Mouse (Mus musculus) MEL (cell line): ENCODE data around the gene Ankrd35. TPM values are rescaled to one million over a fixed set of nuclear protein-coding genes. Genes with fewer than 3 reads are reported as not detected.
"Not testable (repeated sequence)": the region's sequence is repeated elsewhere in the genome, so short reads cannot be mapped to it uniquely, and the experiment has no call there.

ENCODE experiments used
- DNase-seq: peaks from one replicate; pipeline ENCODE4 v3.0.0; 2011; ENCODE audit warnings: low read depth, low spot score
- H3K27ac ChIP-seq: 2 replicates; pipeline ENCODE4 v1.5.1; 2012; ENCODE audit warnings: low read depth, mild to moderate bottlenecking, control low read depth, low read length, moderate library complexity; ENCODE audit not compliant: control insufficient read depth
- H3K27me3 ChIP-seq, 2 experiments: fragments of 150-350 bp in 1 of 2; sonication (generic) in 1 of 2; 2 replicates each; pipeline ENCODE4 v1.6.1; 2012; ENCODE audit warnings: low read length in 2 of 2, mild to moderate bottlenecking in 2 of 2, improper control_type of control experiment in 1 of 2, moderate library complexity in 1 of 2; ENCODE audit not compliant: insufficient read depth in 2 of 2, control insufficient read depth in 1 of 2
- H3K36me3 ChIP-seq, 2 experiments: 2 replicates each; pipeline ENCODE4 v1.6.1; 2012 to 2014; ENCODE audit warnings: low read length in 2 of 2, improper control_type of control experiment in 1 of 2, inconsistent platforms in 1 of 2, mild to moderate bottlenecking in 1 of 2; ENCODE audit not compliant: insufficient read depth in 2 of 2, control insufficient read depth in 1 of 2
- H3K4me1 ChIP-seq, 2 experiments: fragments of 150-350 bp in 1 of 2; sonication (generic) in 1 of 2; 2 replicates each; pipeline ENCODE4 v1.6.1; 2012; ENCODE audit warnings: low read length in 2 of 2, improper control_type of control experiment in 1 of 2, mild to moderate bottlenecking in 1 of 2; ENCODE audit not compliant: insufficient read depth in 2 of 2, control insufficient read depth in 1 of 2
- H3K4me3 ChIP-seq, 2 experiments: fragments of 150-350 bp in 1 of 2; sonication (generic) in 1 of 2; 2 replicates each; pipeline ENCODE4 v1.5.1; 2012; ENCODE audit warnings: low read depth in 2 of 2, low read length in 2 of 2, mild to moderate bottlenecking in 2 of 2, moderate library complexity in 2 of 2, control low read depth in 1 of 2, improper control_type of control experiment in 1 of 2; ENCODE audit not compliant: control insufficient read depth in 1 of 2, insufficient read depth in 1 of 2
- H3K79me2 ChIP-seq: 2 replicates; pipeline ENCODE4 v1.6.1; 2012; ENCODE audit warnings: mild to moderate bottlenecking, low read length, moderate library complexity; ENCODE audit not compliant: control insufficient read depth, poor library complexity, insufficient read depth
- H3K9ac ChIP-seq: 2 replicates; pipeline ENCODE4 v1.6.1; 2012; ENCODE audit warnings: low read depth, mild to moderate bottlenecking, control low read depth, low read length, moderate library complexity; ENCODE audit not compliant: control insufficient read depth, poor library complexity, severe bottlenecking
- H3K9me3 ChIP-seq: fragments of 150-350 bp; sonication (generic); replicated peaks from 2 replicates; pipeline ENCODE4 v1.6.1; 2012; ENCODE audit warnings: mild to moderate bottlenecking, low read length, improper control_type of control experiment, moderate library complexity; ENCODE audit not compliant: insufficient read depth
- CTCF ChIP-seq, 3 experiments: IDR thresholded peaks in 2 of 3; conservative IDR thresholded peaks in 1 of 3; 2 replicates each; pipeline ENCODE4 v1.5.1; 2011 to 2012; ENCODE audit warnings: low read length in 3 of 3, low read depth in 2 of 3, mild to moderate bottlenecking in 2 of 3, improper control_type of control experiment in 1 of 3, inconsistent platforms in 1 of 3, mixed read lengths in 1 of 3, moderate library complexity in 1 of 3; ENCODE audit not compliant: control insufficient read depth in 1 of 3, insufficient read depth in 1 of 3, poor library complexity in 1 of 3, severe bottlenecking in 1 of 3
- ELF1 ChIP-seq: IDR thresholded peaks from 2 replicates; pipeline ENCODE4 v1.6.1; 2014; ENCODE audit warnings: low read depth, mild to moderate bottlenecking, inconsistent platforms, low read length, improper control_type of control experiment, moderate library complexity
- JUND ChIP-seq: IDR thresholded peaks from 2 replicates; pipeline ENCODE4 v1.6.1; 2011; ENCODE audit warnings: low read depth, mild to moderate bottlenecking, improper control_type of control experiment, low read length
- KAT2A ChIP-seq: conservative IDR thresholded peaks from 2 replicates; pipeline ENCODE4 v1.6.1; 2012; ENCODE audit warnings: low read depth, low read length, improper control_type of control experiment, inconsistent platforms
- MAX ChIP-seq: IDR thresholded peaks from 2 replicates; pipeline ENCODE4 v1.6.1; 2011; ENCODE audit warnings: low read length, improper control_type of control experiment
- MAZ ChIP-seq: IDR thresholded peaks from 2 replicates; pipeline ENCODE4 v1.6.1; 2012; ENCODE audit warnings: low read depth, mild to moderate bottlenecking, inconsistent platforms, low read length, improper control_type of control experiment
- MXI1 ChIP-seq: IDR thresholded peaks from 2 replicates; pipeline ENCODE4 v1.6.1; 2011; ENCODE audit warnings: mild to moderate bottlenecking, low read depth, low read length, improper control_type of control experiment
- MYB ChIP-seq: IDR thresholded peaks from 2 replicates; pipeline ENCODE4 v1.6.1; 2011; ENCODE audit warnings: mild to moderate bottlenecking, low read depth, low read length, improper control_type of control experiment
- MYC ChIP-seq: IDR thresholded peaks from 2 replicates; pipeline ENCODE4 v1.6.1; 2011; ENCODE audit warnings: low read depth, mild to moderate bottlenecking, low read length, improper control_type of control experiment, moderate library complexity
- NELFE ChIP-seq: IDR thresholded peaks from 2 replicates; pipeline ENCODE4 v1.6.1; 2011; ENCODE audit warnings: low read depth, low read length, improper control_type of control experiment
- POLR2A ChIP-seq, 2 experiments: IDR thresholded peaks; 2 replicates each; pipeline ENCODE4 v1.6.1; 2011 to 2012; ENCODE audit warnings: low read length in 2 of 2, mild to moderate bottlenecking in 2 of 2, control low read depth in 1 of 2, improper control_type of control experiment in 1 of 2, low read depth in 1 of 2, moderate library complexity in 1 of 2; ENCODE audit not compliant: control insufficient read depth in 1 of 2, insufficient read depth in 1 of 2, poor library complexity in 1 of 2
- RAD21 ChIP-seq: IDR thresholded peaks from 2 replicates; pipeline ENCODE4 v1.6.1; 2011; ENCODE audit warnings: mild to moderate bottlenecking, low read depth, low read length, improper control_type of control experiment
- SMC3 ChIP-seq: IDR thresholded peaks from 2 replicates; pipeline ENCODE4 v1.6.1; 2011; ENCODE audit warnings: low read depth, low read length, improper control_type of control experiment
- TAL1 ChIP-seq: IDR thresholded peaks from 2 replicates; pipeline ENCODE4 v1.6.1; 2012; ENCODE audit warnings: mild to moderate bottlenecking, inconsistent platforms, low read length, moderate library complexity, mixed read lengths
- USF2 ChIP-seq, 2 experiments: IDR thresholded peaks; 2 replicates each; pipeline ENCODE4 v1.6.1; 2011 to 2012; ENCODE audit warnings: improper control_type of control experiment in 2 of 2, low read length in 2 of 2, borderline replicate concordance in 1 of 2, inconsistent platforms in 1 of 2, low read depth in 1 of 2, mild to moderate bottlenecking in 1 of 2; ENCODE audit not compliant: insufficient read depth in 1 of 2
- ZKSCAN1 ChIP-seq: IDR thresholded peaks from 2 replicates; pipeline ENCODE4 v1.6.1; 2012; ENCODE audit warnings: low read depth, mild to moderate bottlenecking, inconsistent platforms, low read length, improper control_type of control experiment, moderate library complexity
- polyA plus RNA-seq, 2 experiments: library from polyadenylated mRNA; stranded (reverse) in 1 of 2; unstranded in 1 of 2; fragments of >175 nt in 1 of 2; fragments of >200 nt in 1 of 2; gene quantifications; 2 replicates each; pipeline versions ENCODE4 v1.2.1 to v1.2.4; 2012; ENCODE audit warnings: low replicate concordance in 2 of 2, low read depth in 1 of 2; ENCODE audit not compliant: insufficient read length in 2 of 2, insufficient read depth in 1 of 2, missing spikeins in 1 of 2
- total RNA-seq: library from RNA; depleted of rRNA; stranded (reverse); fragments of 300-350 nt; gene quantifications from 2 replicates; pipeline ENCODE4 v1.2.3, GENCODE M21; 2012

Ankrd35 gene
- total and polyA plus RNA-seq, 3 experiments: 0.62 to 0.77 TPM; not detected in 1

DNA sequence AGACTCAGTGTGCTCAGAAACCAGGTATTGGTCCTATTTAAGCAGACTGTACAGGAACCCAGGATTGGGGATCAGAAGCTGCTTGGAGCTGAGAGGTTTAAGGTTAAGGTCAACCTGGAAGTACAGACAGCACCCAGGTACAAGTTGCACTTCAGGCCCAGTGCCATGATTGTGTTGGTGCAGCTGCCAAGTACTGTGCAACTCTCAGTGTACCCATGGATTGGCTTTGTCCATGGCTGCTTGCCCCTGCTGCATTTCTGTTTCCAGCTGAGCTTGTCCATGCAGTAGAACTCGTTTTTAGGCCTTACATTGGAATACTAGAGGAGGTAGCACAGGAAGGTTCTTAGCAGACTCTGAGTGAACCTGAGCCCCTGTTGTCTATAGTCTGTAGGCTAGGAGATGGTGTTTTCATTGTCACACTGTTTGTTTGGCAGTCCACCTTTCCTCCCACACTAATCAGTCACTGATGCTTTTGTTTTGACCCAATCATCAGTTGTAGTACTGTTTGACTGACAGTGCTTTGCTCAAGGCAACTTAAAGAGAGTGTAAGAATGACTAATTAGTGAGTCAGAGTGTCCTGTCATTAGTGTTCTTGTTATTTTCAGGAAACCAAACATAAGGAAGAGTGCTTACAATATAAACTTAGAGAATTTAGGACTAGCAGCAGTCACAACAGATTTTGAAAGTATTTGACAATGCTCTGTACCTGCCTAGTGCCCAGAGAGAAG is 67.2 kb downstream of the Ankrd35 start:
- Histone ChIP-seq H3K4me3 (no peak overlapping the region), H3K9me3 (no peaks in the 10 kb centered on the region), H3K4me1 (peaks cover 6 to 8% of the 10 kb centered on the region in 2 experiments; a peak in 2 of 4 replicates), H3K36me3 (peaks cover 0 to 15% of the 10 kb centered on the region in 2 experiments; a peak in 3 of 4 replicates), H3K79me2 (peaks cover 28% of the 10 kb centered on the region), H3K9ac (no peak overlapping the region), H3K27ac (no peak overlapping the region), H3K27me3 (no peaks in the 10 kb centered on the region)
- DNase-seq: no peak
- TF ChIP-seq RAD21: no peak
- TF ChIP-seq MXI1: no peak
- no peak for TF ChIP-seq MAZ
- TF ChIP-seq KAT2A: no peak
- TF ChIP-seq ELF1: no peak
- TF ChIP-seq MYB: no peak
- no peak for TF ChIP-seq USF2 (IDR thresholded peaks at IDR 0.05; ENCODE audit: borderline replicate concordance in 1 of 2, insufficient read depth in 1 of 2, low read depth in 1 of 2, low read length in 2 of 2)
- TF ChIP-seq NELFE: no peak
- no peak for TF ChIP-seq POLR2A (IDR thresholded peaks at IDR 0.05; ENCODE audit: control insufficient read depth in 1 of 2, insufficient read depth in 1 of 2, low read depth in 1 of 2, low read length in 2 of 2, poor library complexity in 1 of 2)
- no peak for TF ChIP-seq JUND
- no peak for TF ChIP-seq TAL1

DNA sequence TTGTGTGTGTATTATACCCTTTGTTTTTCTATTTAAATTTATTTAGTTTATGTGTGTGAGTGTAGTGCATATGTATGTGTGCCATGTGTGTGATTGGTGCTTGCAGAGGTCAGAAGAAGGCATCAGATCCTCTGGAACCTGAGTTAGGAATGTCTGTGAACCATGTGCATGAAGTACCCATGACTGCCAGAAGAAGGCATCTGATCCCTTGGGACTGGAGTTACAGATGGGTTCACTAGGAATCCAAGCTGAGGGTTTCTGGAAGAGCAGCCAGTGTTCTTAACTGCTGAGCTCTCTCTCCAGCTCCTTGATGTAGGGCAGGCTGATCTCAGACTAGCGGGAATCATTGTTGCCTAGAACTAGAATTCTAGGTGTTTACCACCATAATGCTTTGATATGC is 68.1 kb downstream of the Ankrd35 start:
- Histone ChIP-seq H3K27me3 (no peaks in the 10 kb centered on the region), H3K27ac (no peak overlapping the region), H3K79me2 (peaks cover 22% of the 10 kb centered on the region), H3K9ac (no peak overlapping the region), H3K4me3 (no peak overlapping the region), H3K36me3 (peaks cover 0 to 15% of the 10 kb centered on the region in 2 experiments; a peak in 3 of 4 replicates), H3K9me3 (no peaks in the 10 kb centered on the region), H3K4me1 (peaks cover 6 to 8% of the 10 kb centered on the region in 2 experiments; a peak in 2 of 4 replicates)
- no peak for DNase-seq
- no peak for TF ChIP-seq ZKSCAN1
- no peak for TF ChIP-seq TAL1
- TF ChIP-seq MAX: 0 out of 2 replicates have a peak, but pooled peaks have one; percentile 13
- TF ChIP-seq MXI1: no peak

DNA sequence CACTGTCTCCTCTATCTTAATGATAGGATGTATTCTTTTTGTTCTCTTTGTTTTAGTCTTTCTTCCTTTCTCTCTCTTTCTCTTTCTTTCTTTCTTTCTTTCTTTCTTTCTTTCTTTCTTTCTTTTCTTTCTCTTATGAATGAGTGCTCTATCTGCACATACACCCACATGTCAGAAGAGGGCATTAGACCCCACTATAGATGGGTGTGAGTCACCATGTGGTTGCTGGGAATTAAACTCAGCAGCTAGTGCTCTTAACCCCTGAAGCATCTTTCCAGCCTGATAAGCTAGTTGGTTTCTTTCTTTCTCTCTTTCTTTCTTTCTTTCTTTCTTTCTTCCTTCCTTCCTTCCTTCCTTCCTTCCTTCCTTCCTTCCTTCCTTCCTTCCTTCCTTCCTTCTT is 70.3 kb downstream of the Ankrd35 start:
- H3K4me1 ChIP-seq, H3K27ac ChIP-seq, H3K4me3 ChIP-seq, H3K9me3 ChIP-seq, H3K9ac ChIP-seq, H3K27me3 ChIP-seq: not testable (repeated sequence)
- H3K36me3 ChIP-seq: peaks cover 0 to 11% of the 10 kb centered on the region in 2 experiments; a peak in 3 of 4 replicates
- peak; percentile 78 for DNase-seq
- H3K79me2 ChIP-seq: peaks cover 22% of the 10 kb centered on the region
- peak; percentile 20 to 60 (median 34); a peak in 5 of 6 replicates for TF ChIP-seq CTCF (IDR thresholded peaks at IDR 0.05 in 2 of 3, conservative IDR thresholded peaks at IDR 0.05 in 1 of 3; ENCODE audit: control insufficient read depth in 1 of 3, insufficient read depth in 1 of 3, low read depth in 2 of 3, low read length in 3 of 3, poor library complexity in 1 of 3, severe bottlenecking in 1 of 3)
- peak; percentile 89 for TF ChIP-seq MYC
- peak; percentile 45 for TF ChIP-seq RAD21
- TF ChIP-seq MAX: peak; percentile 65
- peak; percentile 35 for TF ChIP-seq SMC3
- TF ChIP-seq JUND: peak; percentile 69; the same call in 1 of the 2 replicates
